Mouse (Mus musculus) stomach, postnatal 0 days (tissue): ENCODE results near the gene Pax8. TPM values are rescaled to one million over a fixed set of nuclear protein-coding genes. Genes with fewer than 3 reads are reported as not detected.
A peak's percentile ranks its signal among the peaks of the same experiment; 100 is the strongest.

Experiments
- ATAC-seq: fragments of 200-750 bp; cut with Nextera tagmentation; 2 replicates; pipeline ENCODE4 v1.8.0; 2017; ENCODE audit not compliant: low FRiP score, low TSS enrichment
- DNase-seq: peaks from one replicate; pipeline ENCODE4 v3.0.0-alpha.2; 2016; ENCODE audit warnings: low spot score
- H3K27ac ChIP-seq: fragments of 300-500 bp; sonication (generic); replicated peaks from 2 replicates; pipeline ENCODE4 v1.5.1; 2014; ENCODE audit warnings: mild to moderate bottlenecking, control low read depth
- H3K27me3 ChIP-seq: fragments of 300-500 bp; sonication (generic); 2 replicates; pipeline ENCODE4 v1.6.1; 2014; ENCODE audit warnings: low read length; ENCODE audit not compliant: control insufficient read depth, insufficient read depth
- H3K36me3 ChIP-seq: fragments of 300-500 bp; sonication (generic); 2 replicates; pipeline ENCODE4 v1.6.1; 2014; ENCODE audit warnings: low read length, mixed read lengths; ENCODE audit not compliant: control insufficient read depth, insufficient read depth
- H3K4me1 ChIP-seq: fragments of 300-500 bp; sonication (generic); replicated peaks from 2 replicates; pipeline ENCODE4 v1.6.1; 2014; ENCODE audit warnings: antibody characterized with exemption; ENCODE audit not compliant: control insufficient read depth, insufficient read depth
- H3K4me2 ChIP-seq: fragments of 300-500 bp; sonication (generic); replicated peaks from 2 replicates; pipeline ENCODE4 v1.6.1; 2014; ENCODE audit warnings: low read depth, mild to moderate bottlenecking, control low read depth, moderate library complexity
- H3K4me3 ChIP-seq: fragments of 300-500 bp; sonication (generic); 2 replicates; pipeline ENCODE4 v1.5.1; 2014; ENCODE audit warnings: low read depth, low read length, control low read depth
- H3K9ac ChIP-seq: fragments of 300-500 bp; sonication (generic); 2 replicates; pipeline ENCODE4 v1.6.1; 2014; ENCODE audit warnings: mild to moderate bottlenecking, low read length, control low read depth, mixed read lengths
- H3K9me3 ChIP-seq: fragments of 300-500 bp; sonication (generic); 2 replicates; pipeline ENCODE4 v1.6.1; 2016; ENCODE audit warnings: low read length; ENCODE audit not compliant: control insufficient read depth
- CTCF ChIP-seq: IDR thresholded peaks from 2 replicates; pipeline ENCODE4 v1.5.1; 2016; ENCODE audit warnings: antibody characterized with exemption, low read depth, mild to moderate bottlenecking, moderate library complexity
- EP300 ChIP-seq: optimal IDR thresholded peaks from 2 replicates; pipeline ENCODE3; 2016; ENCODE audit warnings: antibody characterized with exemption
- WGBS: fragments of 180-500 bp; shearing (Covaris S2); extraction: QIAGEN DNeasy Blood & Tissue Kit; methylation state at CpG from one replicate; pipeline ENCODE4 v1.1.7; 2014; 5-methylcytosine and 5-hydroxymethylcytosine counted together
- polyA plus RNA-seq: library from polyadenylated mRNA; unstranded; fragments of >200 nt; fragmentation: Nextera tagmentation; extraction: Ambion mirVana; gene quantifications from 2 replicates; pipeline ENCODE4 v1.2.1, GENCODE M21; 2015

Gene Pax8
- polyA plus RNA-seq = 0.08 and 0.15 TPM in 2 replicates

DNA sequence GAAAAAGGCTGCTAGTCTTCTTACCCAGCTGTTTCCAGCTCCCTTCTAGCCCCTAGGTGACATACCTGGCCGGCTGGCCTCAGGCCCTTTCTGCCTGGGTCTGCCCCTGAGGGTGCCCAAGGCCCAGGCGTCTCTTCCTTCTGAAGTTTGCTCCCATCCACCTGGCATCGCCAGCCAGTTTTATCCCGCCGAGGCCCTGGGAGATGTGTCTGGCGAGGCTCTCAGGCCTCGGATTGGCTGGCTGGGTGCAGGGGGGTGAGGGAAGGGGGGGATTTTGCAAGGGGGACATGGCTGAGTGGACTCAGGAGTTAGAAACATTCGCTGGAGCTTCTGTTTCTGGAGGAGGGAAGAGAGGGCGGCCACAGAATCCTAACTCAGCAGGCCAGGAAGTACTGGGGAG is at the start of gene Pax8:
Pax8 (minus strand) TSS at position 180 of the 400 bp plus-strand sequence.
- WGBS = 76% methylated on average over 9 of the region's 9 CpGs
- Histone ChIP-seq H3K27ac (no peak within 1 kb of the TSS), H3K36me3 (no peaks in the 10 kb centered on the region), H3K27me3 (peaks cover 7% of the 10 kb centered on the region; the same call in 1 of the 2 replicates), H3K9ac (no peak within 1 kb of the TSS), H3K9me3 (no peaks in the 10 kb centered on the region), H3K4me2 (no peak within 1 kb of the TSS), H3K4me1 (no peaks in the 10 kb centered on the region), H3K4me3 (no peak within 1 kb of the TSS)
- DNase-seq (no peak), ATAC-seq (no peak)
- TF ChIP-seq EP300 = no peak
- no peak for TF ChIP-seq CTCF

DNA sequence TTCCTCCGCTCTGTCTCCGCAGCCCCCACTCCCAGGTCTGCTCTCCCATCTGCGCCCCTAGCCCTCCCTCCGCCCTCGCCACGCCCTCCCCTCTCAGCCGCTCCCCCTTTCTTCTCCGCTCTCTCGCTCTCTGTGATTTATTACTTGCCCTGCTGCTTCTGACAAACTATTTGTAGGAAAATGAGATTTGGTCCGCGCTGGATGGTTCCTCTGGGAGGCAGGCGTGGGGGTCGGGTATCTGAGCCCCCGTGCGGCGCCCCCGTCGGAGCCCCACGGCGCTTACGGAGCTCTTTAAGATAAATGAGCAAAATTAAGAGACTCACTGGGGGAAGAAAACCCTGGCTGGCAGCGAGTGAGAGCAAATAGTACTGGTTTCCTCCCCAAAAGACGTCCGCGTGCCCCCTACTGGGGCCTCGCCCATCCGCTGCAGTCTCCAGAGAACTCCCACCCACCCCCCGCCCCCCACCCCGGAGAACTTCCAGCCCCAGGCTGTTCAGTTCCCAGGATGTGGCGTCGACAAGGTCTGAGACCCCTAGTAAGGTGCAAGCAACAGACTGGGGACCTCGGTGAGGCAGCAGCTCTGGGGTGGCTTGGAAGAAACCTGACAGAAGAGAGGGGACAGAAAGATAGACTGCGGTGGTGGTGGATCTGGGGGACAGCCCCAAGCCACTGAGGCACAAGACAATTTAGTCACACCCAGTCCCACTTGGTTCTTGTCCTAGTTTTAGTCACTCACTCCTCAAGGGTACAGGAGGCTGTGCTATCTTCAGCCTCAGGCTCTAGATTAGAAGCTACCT is 46.2 kb upstream of the Pax8 start:
- Histone ChIP-seq H3K36me3 (no peaks in the 10 kb centered on the region), H3K4me1 (0 out of 2 replicates have a peak, but pooled peaks cover 3% of the 10 kb centered on the region), H3K9me3 (no peaks in the 10 kb centered on the region), H3K4me3 (peak overlapping the region; percentile 46), H3K4me2 (peak overlapping the region; percentile 75), H3K27ac (peak overlapping the region; percentile 4; the same call in 1 of the 2 replicates), H3K27me3 (no peaks in the 10 kb centered on the region), H3K9ac (peak overlapping the region; percentile 57)
- peak; percentile 50 for DNase-seq
- WGBS = under 1% methylated on average over 33 of the region's 33 CpGs
- ATAC-seq = peak; percentile 64; the same call in 1 of the 2 replicates
- TF ChIP-seq CTCF = no peak
- TF ChIP-seq EP300 = no peak

DNA sequence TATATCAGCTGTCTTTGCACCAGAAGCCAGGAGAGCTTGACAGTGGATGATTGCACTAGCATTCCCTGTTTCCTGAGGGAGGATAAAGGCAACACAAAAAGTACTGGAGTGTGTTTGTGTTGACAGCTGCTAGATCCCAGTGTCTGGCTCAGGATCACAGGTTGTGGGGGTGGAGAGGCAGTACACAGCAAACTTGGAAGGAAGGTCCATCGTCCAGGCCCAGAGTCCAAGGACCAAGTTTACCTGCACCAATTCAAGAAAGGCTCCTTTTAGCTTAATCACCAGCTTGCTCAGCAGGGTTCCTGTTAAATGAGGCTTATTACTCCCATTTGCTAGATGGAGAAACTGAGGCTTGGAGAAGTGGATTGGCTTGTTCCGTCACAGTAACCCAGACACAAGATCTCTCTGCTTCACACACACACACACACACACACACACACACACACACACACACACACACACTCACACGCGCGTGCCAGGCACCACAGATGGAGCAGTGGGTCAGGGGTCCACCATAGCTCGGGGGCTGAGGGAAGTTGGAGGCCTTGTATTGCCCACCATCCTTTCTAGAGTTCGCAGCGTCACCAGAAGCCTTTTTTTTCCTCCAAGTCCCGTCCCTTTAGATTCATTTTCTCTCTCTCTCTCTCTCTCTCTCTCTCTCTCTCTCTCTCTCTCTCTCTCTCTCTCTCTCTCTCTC is 45.3 kb upstream of the Pax8 start:
- H3K36me3 ChIP-seq = no peaks in the 10 kb centered on the region
- H3K4me3 ChIP-seq = peak overlapping the region; percentile 46; the same call in 1 of the 2 replicates
- 0 out of 2 replicates have a peak, but pooled peaks cover 3% of the 10 kb centered on the region for H3K4me1 ChIP-seq
- H3K27me3 ChIP-seq = no peaks in the 10 kb centered on the region
- TF ChIP-seq CTCF (no peak), EP300 (no peak)
- no peak for ATAC-seq
- no peak overlapping the region for H3K27ac ChIP-seq
- H3K9me3 ChIP-seq = no peaks in the 10 kb centered on the region
- no peak overlapping the region for H3K9ac ChIP-seq
- DNase-seq = no peak
- 34% methylated on average over 9 of the region's 9 CpGs for WGBS
- H3K4me2 ChIP-seq = peak overlapping the region; percentile 75

GRCm38 (mm10) chr2:24516946-24517345 is 41.5 kb upstream of the Pax8 start:
- no peak overlapping the region for H3K4me2 ChIP-seq
- no peaks in the 10 kb centered on the region for H3K27me3 ChIP-seq
- H3K4me1 ChIP-seq = 0 out of 2 replicates have a peak, but pooled peaks cover 3% of the 10 kb centered on the region
- H3K9ac ChIP-seq = no peak overlapping the region
- no peaks in the 10 kb centered on the region for H3K9me3 ChIP-seq
- no peaks in the 10 kb centered on the region for H3K36me3 ChIP-seq
- TF ChIP-seq EP300 (no peak), CTCF (no peak)
- 64% methylated on average over 3 of the region's 3 CpGs for WGBS
- ATAC-seq (no peak), DNase-seq (no peak)
- H3K4me3 ChIP-seq = no peak overlapping the region
- no peak overlapping the region for H3K27ac ChIP-seq

DNA sequence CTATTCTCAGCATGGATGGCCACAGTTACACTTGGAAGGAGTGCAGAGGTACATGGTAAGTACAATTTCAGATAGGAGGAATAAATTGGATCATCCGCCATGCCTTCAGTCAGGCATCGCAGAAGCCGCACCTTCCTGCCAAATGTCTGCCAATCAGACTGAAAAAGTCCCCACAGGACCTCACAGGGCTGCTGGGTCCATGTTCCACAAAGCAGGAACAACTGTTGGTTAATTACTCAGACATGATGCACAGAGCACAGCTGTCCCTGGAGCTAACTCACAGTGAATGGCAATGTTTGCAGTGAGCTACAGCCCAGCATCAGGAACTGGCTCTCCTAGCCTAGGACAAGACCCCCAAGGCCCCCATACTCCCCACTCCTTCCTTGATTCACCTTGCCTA is 32.0 kb upstream of the Pax8 start:
- no peak for DNase-seq
- no peak for ATAC-seq
- H3K27ac ChIP-seq = no peak overlapping the region
- H3K9ac ChIP-seq = no peak overlapping the region
- H3K27me3 ChIP-seq = no peaks in the 10 kb centered on the region
- no peak overlapping the region for H3K4me3 ChIP-seq
- H3K4me1 ChIP-seq = no peaks in the 10 kb centered on the region
- 87% methylated on average over 3 of the region's 3 CpGs for WGBS
- H3K4me2 ChIP-seq = no peak overlapping the region
- H3K9me3 ChIP-seq = no peaks in the 10 kb centered on the region
- TF ChIP-seq CTCF (no peak), EP300 (no peak)
- H3K36me3 ChIP-seq = no peaks in the 10 kb centered on the region
